Mouse (Mus musculus) layer of hippocampus, adult 2 months (tissue): Measurements from ENCODE around the gene 1700016H13Rik. TPM values are rescaled to one million over a fixed set of nuclear protein-coding genes. Genes with fewer than 3 reads are reported as not detected.

ENCODE experiments used
- DNase-seq, 2 experiments: peaks; one replicate each; pipeline ENCODE4 v3.0.0; 2022; ENCODE audit warnings: low spot score in 2 of 2
- H3K27ac ChIP-seq: fragments of 200-600 bp; 2 replicates; pipeline ENCODE4 v1.8.1; 2022
- H3K4me3 ChIP-seq: fragments of 200-600 bp; 2 replicates; pipeline ENCODE4 v1.8.1; 2022; ENCODE audit warnings: mild to moderate bottlenecking
- CTCF ChIP-seq: fragments of 200-600 bp; conservative IDR thresholded peaks from 2 replicates; pipeline ENCODE4 v1.8.1; 2022; ENCODE audit warnings: antibody characterized with exemption, mild to moderate bottlenecking, moderate library complexity
- total RNA-seq, 2 experiments: library from RNA; stranded (reverse); gene quantifications; 2 replicates each; pipeline ENCODE4 v1.2.3; 2021

Gene 1700016H13Rik
- total RNA-seq, 2 experiments from 2014 or later: not detected

- no peak overlapping the region for H3K27ac ChIP-seq
- no peak overlapping the region for H3K4me3 ChIP-seq
- no peak for TF ChIP-seq CTCF
- DNase-seq: no peak
Measured at GRCm38 (mm10) chr5:103654780-103655179, 1.0 kb downstream of the 1700016H13Rik start.

DNA sequence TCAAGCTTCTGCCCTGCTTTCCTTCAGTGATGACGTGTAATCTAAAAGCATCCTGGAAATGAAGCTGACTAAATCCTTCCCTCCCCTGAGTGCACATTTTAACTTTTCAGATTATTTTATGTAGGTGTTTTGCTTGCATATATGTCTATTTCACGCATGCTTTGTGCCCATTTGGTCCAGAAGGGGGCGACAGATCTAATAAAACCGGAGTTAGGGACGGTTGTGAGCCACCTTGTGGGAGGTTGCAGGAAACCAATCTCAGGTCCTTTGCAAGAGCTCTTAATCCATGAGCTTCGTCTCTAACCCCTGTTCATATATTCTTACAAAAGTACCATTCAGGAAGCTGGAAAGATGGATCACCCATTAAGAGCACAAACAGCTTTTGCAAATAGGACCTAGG is 1.6 kb downstream of the 1700016H13Rik start:
- TF ChIP-seq CTCF: peak; percentile 70
- no peak overlapping the region for H3K4me3 ChIP-seq
- DNase-seq: no peak

GRCm38 (mm10) chr5:103647320-103647719 is 8.5 kb downstream of the 1700016H13Rik start:
- no peak for TF ChIP-seq CTCF
- H3K4me3 ChIP-seq: no peak overlapping the region
- no peak overlapping the region for H3K27ac ChIP-seq
- no peak for DNase-seq

More for the DNA sequence above, 1.6 kb downstream of the 1700016H13Rik start:
- H3K27ac ChIP-seq: no peak overlapping the region

- no peak overlapping the region for H3K27ac ChIP-seq
- DNase-seq: no peak
- H3K4me3 ChIP-seq: no peak overlapping the region
- TF ChIP-seq CTCF: no peak
Measured at GRCm38 (mm10) chr5:103644167-103644566, 11.6 kb downstream of the 1700016H13Rik start.

- no peak for DNase-seq
- no peak for TF ChIP-seq CTCF
- H3K4me3 ChIP-seq: no peak overlapping the region
- H3K27ac ChIP-seq: no peak overlapping the region
Measured at GRCm38 (mm10) chr5:103637162-103637561, 18.6 kb downstream of the 1700016H13Rik start.

GRCm38 (mm10) chr5:103629854-103630580 is 25.8 kb downstream of the 1700016H13Rik start:
- no peak overlapping the region for H3K4me3 ChIP-seq
- no peak overlapping the region for H3K27ac ChIP-seq
- no peak for DNase-seq
- TF ChIP-seq CTCF: no peak

DNA sequence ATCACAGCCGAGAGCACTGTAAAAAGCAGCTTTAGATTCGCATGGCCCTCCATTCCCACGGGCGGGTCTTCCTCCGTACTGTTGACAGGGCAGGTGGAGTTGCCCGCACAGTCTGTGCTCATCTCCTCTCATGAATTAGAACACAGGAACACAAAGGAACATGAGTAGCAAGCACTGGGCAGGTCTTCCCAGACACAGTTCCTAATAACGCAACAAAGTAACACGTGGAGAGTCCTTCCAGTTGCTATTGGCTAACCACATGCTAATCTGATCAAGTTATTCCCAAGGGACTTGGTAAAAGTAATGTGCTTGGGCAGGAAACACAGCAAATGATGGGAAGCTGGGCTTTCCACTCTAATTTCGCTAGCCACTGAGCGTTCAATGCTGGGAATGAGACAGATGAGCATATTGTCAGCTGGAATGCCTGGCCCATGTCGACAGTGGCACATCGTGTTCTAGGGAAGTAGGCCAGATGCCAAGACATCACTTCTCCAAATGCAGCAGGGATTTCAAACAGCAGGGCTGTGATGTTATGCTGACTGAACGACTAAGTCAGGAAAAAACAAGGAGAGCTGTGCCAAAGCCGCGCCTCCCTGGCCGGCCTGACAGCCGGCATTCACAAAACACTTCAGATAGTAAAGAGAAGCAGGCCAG is 26.6 kb downstream of the 1700016H13Rik start, which contains the start of gene Slc10a6:
Slc10a6 (minus strand) TSS at position 293 of the 654 bp plus-strand sequence.
- TF ChIP-seq CTCF: no peak
- Histone ChIP-seq H3K4me3 (peak within 1 kb of the TSS; percentile 10; the same call in 1 of the 2 replicates), H3K27ac (no peak within 1 kb of the TSS)
- peak; percentile 49 to 73 for DNase-seq

- DNase-seq: no peak
- no peak overlapping the region for H3K27ac ChIP-seq
- H3K4me3 ChIP-seq: no peak overlapping the region
- TF ChIP-seq CTCF: no peak
Measured at GRCm38 (mm10) chr5:103628499-103628898, 27.3 kb downstream of the 1700016H13Rik start.

- TF ChIP-seq CTCF: no peak
- H3K27ac ChIP-seq: no peak overlapping the region
- no peak for DNase-seq
- H3K4me3 ChIP-seq: no peak overlapping the region
Measured at GRCm38 (mm10) chr5:103624831-103625230, 31.0 kb downstream of the 1700016H13Rik start.

- no peak overlapping the region for H3K27ac ChIP-seq
- H3K4me3 ChIP-seq: no peak overlapping the region
- no peak for TF ChIP-seq CTCF
- no peak for DNase-seq
Measured at GRCm38 (mm10) chr5:103622321-103622720, 33.5 kb downstream of the 1700016H13Rik start.

DNA sequence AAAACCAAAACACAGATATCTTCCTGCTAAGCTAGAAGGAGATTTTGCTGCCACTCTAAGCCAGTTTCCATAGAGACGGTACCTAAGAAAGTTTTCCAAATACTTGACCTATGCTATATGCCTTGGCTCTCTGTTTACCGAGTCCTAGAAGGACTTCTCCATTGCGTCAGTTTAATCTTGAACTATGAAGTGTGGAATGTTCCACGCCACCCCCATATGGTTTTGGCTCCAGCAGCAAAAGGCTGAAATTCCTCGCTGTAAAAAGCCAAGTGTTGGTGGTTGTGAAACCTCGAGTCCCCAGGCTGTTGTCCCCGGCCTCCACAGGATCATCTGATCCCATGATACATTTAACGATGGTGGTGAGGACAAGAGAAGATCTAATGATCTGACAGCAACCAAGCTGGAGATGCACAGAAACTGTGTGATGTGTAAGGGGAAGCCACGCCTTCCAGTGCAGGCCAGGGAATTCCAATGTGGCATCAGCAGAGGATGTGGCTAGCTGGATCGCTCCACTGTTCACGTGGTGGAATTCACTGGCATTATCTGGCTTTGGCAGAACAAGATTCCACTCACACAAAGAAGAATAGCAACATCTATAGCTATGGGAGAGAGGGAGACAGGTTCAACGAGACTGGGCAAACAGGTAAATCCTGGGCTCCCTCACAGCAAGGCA is 35.4 kb downstream of the 1700016H13Rik start:
- no peak overlapping the region for H3K27ac ChIP-seq
- no peak for TF ChIP-seq CTCF
- DNase-seq: no peak

GRCm38 (mm10) chr5:103617191-103617590 is 38.6 kb downstream of the 1700016H13Rik start:
- Histone ChIP-seq H3K27ac (no peak overlapping the region), H3K4me3 (no peak overlapping the region)
- DNase-seq: no peak
- no peak for TF ChIP-seq CTCF

More for the DNA sequence above, 35.4 kb downstream of the 1700016H13Rik start:
- H3K4me3 ChIP-seq: no peak overlapping the region

GRCm38 (mm10) chr5:103614356-103614755 is 41.5 kb downstream of the 1700016H13Rik start:
- TF ChIP-seq CTCF: no peak
- Histone ChIP-seq H3K4me3 (no peak overlapping the region), H3K27ac (no peak overlapping the region)
- DNase-seq: no peak
